Mouse (Mus musculus) neural tube, embryonic 11.5 days (tissue): ENCODE measurements around the gene Rfxank. TPM values are rescaled to one million over a fixed set of nuclear protein-coding genes. Genes with fewer than 3 reads are reported as not detected.

Experiments
- ATAC-seq: fragments of 200-750 bp; cut with Nextera tagmentation; 2 replicates; pipeline ENCODE4 v1.8.0; 2017; ENCODE audit warnings: moderate number of reproducible peaks, mild to moderate bottlenecking, moderate TSS enrichment, moderate library complexity; ENCODE audit not compliant: insufficient read depth, low FRiP score, low TSS enrichment
- DNase-seq: peaks from one replicate; pipeline ENCODE4 v3.0.0-alpha.2; 2015; ENCODE audit warnings: low spot score
- H3K27ac ChIP-seq: fragments of 300-500 bp; sonication (generic); 2 replicates; pipeline ENCODE4 v1.5.1; 2014; ENCODE audit warnings: low read depth, mild to moderate bottlenecking, low read length
- H3K27me3 ChIP-seq: fragments of 300-500 bp; sonication (generic); 2 replicates; pipeline ENCODE4 v1.6.1; 2014; ENCODE audit warnings: mild to moderate bottlenecking, low read length, mixed read lengths; ENCODE audit not compliant: control insufficient read depth, insufficient read depth
- H3K36me3 ChIP-seq: fragments of 300-500 bp; sonication (generic); 2 replicates; pipeline ENCODE4 v1.6.1; 2014; ENCODE audit warnings: mild to moderate bottlenecking, low read length, moderate library complexity, mixed read lengths; ENCODE audit not compliant: control insufficient read depth, insufficient read depth
- H3K4me1 ChIP-seq: fragments of 300-500 bp; sonication (generic); 2 replicates; pipeline ENCODE4 v1.6.1; 2014; ENCODE audit warnings: low read length, mixed read lengths; ENCODE audit not compliant: control insufficient read depth, insufficient read depth
- H3K4me2 ChIP-seq: fragments of 300-500 bp; sonication (generic); 2 replicates; pipeline ENCODE4 v1.6.1; 2014; ENCODE audit warnings: low read depth, mild to moderate bottlenecking, moderate library complexity
- H3K4me3 ChIP-seq: fragments of 300-500 bp; sonication (generic); 2 replicates; pipeline ENCODE4 v1.5.1; 2014; ENCODE audit warnings: low read depth, low read length
- H3K9ac ChIP-seq: fragments of 300-500 bp; sonication (generic); 2 replicates; pipeline ENCODE4 v1.6.1; 2014; ENCODE audit warnings: mild to moderate bottlenecking, low read length
- H3K9me3 ChIP-seq: fragments of 300-500 bp; sonication (generic); 2 replicates; pipeline ENCODE4 v1.6.1; 2016; ENCODE audit warnings: low read length; ENCODE audit not compliant: control insufficient read depth
- WGBS: fragments of 180-500 bp; shearing (Covaris S2); extraction: QIAGEN DNeasy Blood & Tissue Kit; methylation state at CpG from one replicate; pipeline ENCODE4 v1.1.7; 2014; 5-methylcytosine and 5-hydroxymethylcytosine counted together
- polyA plus RNA-seq: library from polyadenylated mRNA; unstranded; fragments of >200 nt; fragmentation: Nextera tagmentation; extraction: Ambion mirVana; gene quantifications from 2 replicates; pipeline ENCODE4 v1.2.1, GENCODE M21; 2014

Gene Rfxank
- polyA plus RNA-seq, 1 experiment from 2014 or later, result 13.3 TPM

- WGBS, result 87% methylated on average over 5 of the region's 5 CpGs
- no peaks in the 10 kb centered on the region for H3K4me1 ChIP-seq
- H3K4me3 ChIP-seq, result peak overlapping the region; percentile 8; the same call in 1 of the 2 replicates
- no peak overlapping the region for H3K9ac ChIP-seq
- DNase-seq, result no peak
- no peak overlapping the region for H3K4me2 ChIP-seq
- H3K9me3 ChIP-seq, result no peaks in the 10 kb centered on the region
- no peak for ATAC-seq
- no peaks in the 10 kb centered on the region for H3K27me3 ChIP-seq
- H3K27ac ChIP-seq, result no peak overlapping the region
- H3K36me3 ChIP-seq, result peaks cover 2% of the 10 kb centered on the region
Observed at GRCm38 (mm10) chr8:70173320-70173719, 34.4 kb upstream of the Rfxank start.

- peaks cover 2% of the 10 kb centered on the region for H3K36me3 ChIP-seq
- no peaks in the 10 kb centered on the region for H3K9me3 ChIP-seq
- peak within 1 kb of the TSS; percentile 75 for H3K9ac ChIP-seq
- peak within 1 kb of the TSS; percentile 52 for H3K4me2 ChIP-seq
- peak within 1 kb of the TSS; percentile 57 for H3K4me3 ChIP-seq
- no peak within 1 kb of the TSS for H3K27ac ChIP-seq
- H3K27me3 ChIP-seq, result no peaks in the 10 kb centered on the region
- no peaks in the 10 kb centered on the region for H3K4me1 ChIP-seq
- peak; percentile 94 for ATAC-seq
- WGBS, result 2% methylated on average over 27 of the region's 27 CpGs
- DNase-seq, result peak; percentile 90
Observed at GRCm38 (mm10) chr8:70172043-70172681, 33.2 kb upstream of the Rfxank start, which contains the start of gene Tmem161a. Gene Tmem161a (plus strand): TSS chr8:70172356.

DNA sequence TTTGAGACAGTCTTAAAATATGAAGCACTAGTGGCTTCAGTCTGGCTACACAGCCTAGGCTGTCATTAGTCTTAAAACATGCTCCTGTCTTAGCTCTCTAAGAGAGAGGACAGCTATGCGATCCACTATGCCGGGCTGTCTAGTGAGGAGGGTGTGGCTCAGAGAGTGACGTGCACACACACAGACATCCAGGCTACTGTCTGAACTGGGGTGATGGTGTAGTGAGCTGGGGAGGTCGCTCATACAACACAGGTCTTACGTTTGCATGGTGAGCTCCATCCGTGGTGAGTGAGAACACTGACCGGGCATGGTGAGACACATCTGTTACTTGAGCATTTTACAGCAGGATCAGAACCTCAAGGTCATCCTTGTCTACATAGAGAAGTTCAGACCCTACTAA, 32.3 kb upstream of the Rfxank start:
- Histone ChIP-seq H3K4me1 (0 out of 2 replicates have a peak, but pooled peaks cover 3% of the 10 kb centered on the region), H3K9me3 (no peaks in the 10 kb centered on the region), H3K4me3 (no peak overlapping the region), H3K9ac (no peak overlapping the region), H3K36me3 (no peaks in the 10 kb centered on the region), H3K27ac (no peak overlapping the region), H3K4me2 (no peak overlapping the region), H3K27me3 (peaks cover 2% of the 10 kb centered on the region; the same call in 1 of the 2 replicates)
- no peak for DNase-seq
- WGBS, result 91% methylated on average over 7 of the region's 7 CpGs
- ATAC-seq, result no peak

DNA sequence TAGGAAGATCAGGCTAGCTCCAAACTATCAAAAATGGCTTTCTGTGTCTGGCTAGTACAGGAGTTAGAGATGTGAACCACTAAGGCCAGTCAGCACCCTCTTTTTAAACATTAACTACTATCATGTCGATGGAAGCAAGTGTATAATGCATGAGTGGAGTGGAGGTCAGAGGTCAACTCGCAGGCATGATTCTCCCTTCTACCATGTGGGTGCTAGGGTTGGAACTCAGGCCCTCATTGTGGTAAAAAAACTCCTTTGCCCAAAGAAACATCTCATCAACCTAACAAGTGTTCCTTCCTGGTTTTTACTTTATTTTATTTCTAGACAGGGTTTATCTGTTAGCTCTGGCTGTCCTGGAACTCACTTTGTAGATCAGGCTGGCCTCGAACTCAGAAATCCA, 31.8 kb upstream of the Rfxank start:
- no peak overlapping the region for H3K4me2 ChIP-seq
- H3K4me3 ChIP-seq, result no peak overlapping the region
- ATAC-seq (no peak), DNase-seq (no peak)
- no peak overlapping the region for H3K27ac ChIP-seq
- WGBS, result 80% methylated on average over 3 of the region's 3 CpGs
- no peaks in the 10 kb centered on the region for H3K9me3 ChIP-seq
- H3K9ac ChIP-seq, result no peak overlapping the region
- H3K27me3 ChIP-seq, result peaks cover 6% of the 10 kb centered on the region
- H3K36me3 ChIP-seq, result no peaks in the 10 kb centered on the region
- H3K4me1 ChIP-seq, result 0 out of 2 replicates have a peak, but pooled peaks cover 3% of the 10 kb centered on the region

DNA sequence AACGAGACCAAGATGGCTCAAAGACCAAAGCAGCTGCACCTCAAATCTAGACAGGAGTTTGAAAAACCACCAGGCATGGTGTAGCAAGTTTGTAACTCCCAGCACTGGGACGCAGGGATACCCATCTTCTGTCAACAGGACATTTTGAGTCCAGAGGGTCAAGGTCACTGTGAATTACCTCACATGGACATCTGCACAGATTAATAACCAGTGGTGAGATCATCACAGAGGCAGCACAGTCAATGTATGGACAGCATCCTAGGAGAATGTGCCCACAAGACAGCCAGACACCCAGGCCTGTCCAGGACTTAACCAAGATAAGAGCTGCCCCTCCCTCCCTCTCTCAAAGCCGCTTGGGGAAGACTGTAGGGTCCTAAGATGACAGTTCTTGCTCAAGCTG, 31.2 kb upstream of the Rfxank start:
- ATAC-seq (no peak), DNase-seq (no peak)
- Histone ChIP-seq H3K4me3 (no peak overlapping the region), H3K27me3 (peaks cover 9% of the 10 kb centered on the region), H3K9me3 (no peaks in the 10 kb centered on the region), H3K4me1 (0 out of 2 replicates have a peak, but pooled peaks cover 3% of the 10 kb centered on the region), H3K4me2 (no peak overlapping the region), H3K9ac (no peak overlapping the region), H3K36me3 (no peaks in the 10 kb centered on the region), H3K27ac (no peak overlapping the region)
- 87% methylated on average over 3 of the region's 3 CpGs for WGBS

DNA sequence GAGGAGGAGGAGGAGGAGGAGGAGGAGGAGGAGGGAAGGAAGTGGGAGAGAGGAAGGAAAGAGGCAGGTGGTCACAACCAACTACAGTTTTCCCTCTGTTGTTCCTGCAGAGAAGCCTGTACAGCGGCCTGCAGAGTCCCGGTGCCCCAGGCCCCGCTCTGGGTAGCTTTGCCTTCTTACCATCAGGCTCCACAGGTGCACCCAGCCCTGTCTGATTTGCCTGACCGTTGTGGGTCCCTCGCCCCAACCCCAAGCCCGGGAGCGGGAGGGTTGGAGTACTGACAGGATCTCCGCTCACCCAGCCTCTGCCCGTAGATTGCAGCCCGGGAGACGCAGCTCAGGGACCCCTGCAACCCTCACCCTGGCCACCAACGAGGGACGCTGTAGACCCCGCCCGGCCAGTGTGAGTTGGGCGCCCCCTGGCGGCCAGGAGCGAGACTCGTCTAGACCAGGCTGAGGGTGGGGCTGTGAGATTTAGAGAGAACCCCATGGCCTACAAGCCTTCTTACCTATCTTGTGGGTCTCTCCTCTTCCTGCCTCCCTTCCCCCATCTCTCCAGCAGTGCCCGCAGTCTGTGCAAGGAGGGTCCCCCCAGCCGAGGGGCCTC, 27.7 kb upstream of the Rfxank start:
- Histone ChIP-seq H3K27me3 (peaks cover 9% of the 10 kb centered on the region), H3K4me3 (peak overlapping the region; percentile 16; the same call in 1 of the 2 replicates), H3K4me1 (0 out of 2 replicates have a peak, but pooled peaks cover 3% of the 10 kb centered on the region), H3K9ac (peak overlapping the region; percentile 18; the same call in 1 of the 2 replicates), H3K27ac (no peak overlapping the region), H3K4me2 (peak overlapping the region; percentile 42), H3K9me3 (no peaks in the 10 kb centered on the region), H3K36me3 (no peaks in the 10 kb centered on the region)
- WGBS, result 3% methylated on average over 20 of the region's 21 CpGs
- ATAC-seq (peak; percentile 89), DNase-seq (peak; percentile 88)

DNA sequence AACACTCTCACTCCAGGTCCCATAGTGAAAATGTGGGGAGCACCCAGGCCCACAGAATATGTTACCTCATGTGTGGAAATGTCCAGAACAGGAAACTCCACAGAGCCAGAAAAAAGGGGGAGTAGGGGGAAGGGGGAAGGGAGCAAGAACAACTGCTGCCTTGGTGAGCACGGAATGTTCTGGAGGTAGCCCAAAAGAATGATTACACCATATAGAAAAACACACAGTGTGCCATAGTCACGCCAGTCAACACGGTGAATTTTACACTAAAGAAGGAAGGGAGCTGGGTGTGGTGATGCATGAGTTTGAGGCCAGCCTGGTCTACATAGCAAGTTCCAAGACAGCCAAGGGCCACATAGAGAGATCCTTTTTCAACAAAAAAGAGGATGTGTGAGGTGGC, 24.4 kb upstream of the Rfxank start:
- H3K4me1 ChIP-seq, result peaks cover 3% of the 10 kb centered on the region; the same call in 1 of the 2 replicates
- WGBS, result 94% methylated on average over 3 of the region's 3 CpGs
- H3K36me3 ChIP-seq, result no peaks in the 10 kb centered on the region
- H3K9me3 ChIP-seq, result no peaks in the 10 kb centered on the region
- no peak overlapping the region for H3K4me3 ChIP-seq
- no peak for DNase-seq
- H3K27me3 ChIP-seq, result peaks cover 13% of the 10 kb centered on the region
- ATAC-seq, result no peak
- no peak overlapping the region for H3K9ac ChIP-seq
- H3K27ac ChIP-seq, result no peak overlapping the region
- no peak overlapping the region for H3K4me2 ChIP-seq

GRCm38 (mm10) chr8:70160015-70160414, 21.1 kb upstream of the Rfxank start:
- DNase-seq (no peak), ATAC-seq (no peak)
- Histone ChIP-seq H3K4me3 (no peak overlapping the region), H3K4me2 (no peak overlapping the region), H3K36me3 (no peaks in the 10 kb centered on the region), H3K27ac (no peak overlapping the region), H3K9me3 (no peaks in the 10 kb centered on the region), H3K27me3 (0 out of 2 replicates have a peak, but pooled peaks cover 4% of the 10 kb centered on the region), H3K4me1 (no peaks in the 10 kb centered on the region; the same call in 1 of the 2 replicates), H3K9ac (no peak overlapping the region)
- 68% methylated on average over 13 of the region's 13 CpGs for WGBS

- no peak overlapping the region for H3K4me3 ChIP-seq
- no peaks in the 10 kb centered on the region; the same call in 1 of the 2 replicates for H3K4me1 ChIP-seq
- H3K9ac ChIP-seq, result no peak overlapping the region
- H3K27ac ChIP-seq, result no peak overlapping the region
- DNase-seq (no peak), ATAC-seq (no peak)
- H3K36me3 ChIP-seq, result no peaks in the 10 kb centered on the region
- no peak overlapping the region for H3K4me2 ChIP-seq
- 92% methylated on average over 4 of the region's 4 CpGs for WGBS
- H3K27me3 ChIP-seq, result 0 out of 2 replicates have a peak, but pooled peaks cover 4% of the 10 kb centered on the region
- no peaks in the 10 kb centered on the region for H3K9me3 ChIP-seq
Observed at GRCm38 (mm10) chr8:70159211-70159610, 20.3 kb upstream of the Rfxank start.
